Mouse (Mus musculus) activated CD4-positive, CD25-positive, alpha-beta regulatory T cell, adult 9 weeks (primary cell): Measurements from ENCODE around the gene Dis3. TPM values are rescaled to one million over a fixed set of nuclear protein-coding genes. Genes with fewer than 3 reads are reported as not detected.

Experiments
- polyA plus RNA-seq: library from polyadenylated mRNA; unstranded; fragments of 100-300 nt; shearing (Covaris generic); gene quantifications from one replicate; pipeline ENCODE4 v1.2.1, GENCODE M21; 2017

Gene Dis3
- 9.0 TPM for polyA plus RNA-seq

DNA sequence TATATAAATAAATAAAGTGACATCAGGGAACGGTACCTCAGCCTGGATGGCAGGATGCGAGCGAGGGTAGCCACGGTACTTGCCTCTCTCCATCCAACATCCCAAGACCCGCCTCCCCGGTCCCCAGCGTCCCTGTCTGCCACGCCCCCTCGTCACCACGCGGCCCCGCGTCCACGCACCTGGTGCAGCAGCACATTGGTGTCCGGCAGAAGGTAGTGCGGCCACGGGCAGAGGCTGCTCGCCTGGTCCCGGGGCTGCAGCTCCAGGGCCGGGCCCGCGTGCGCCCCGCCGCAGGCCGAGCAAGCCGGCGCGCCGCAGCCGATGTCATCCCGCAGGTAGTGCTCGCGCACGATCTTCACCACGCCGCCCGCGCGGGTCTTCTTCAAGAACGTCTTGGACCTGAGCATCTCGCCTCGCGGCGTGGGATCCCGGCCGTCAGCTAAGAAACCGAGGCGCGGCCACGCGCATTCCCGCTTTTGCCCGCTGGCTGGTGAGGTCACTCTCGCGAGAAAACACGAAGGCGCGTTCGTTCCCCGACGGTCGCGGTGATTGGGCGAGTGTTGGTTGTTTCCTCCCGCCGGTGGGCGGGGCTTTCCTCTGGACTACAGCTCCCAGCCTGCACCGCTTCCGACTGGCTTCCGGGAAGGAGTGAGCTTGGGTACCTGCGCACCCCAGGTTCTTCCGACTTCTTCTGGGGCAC is at the start of gene Dis3, which contains the start of gene Pibf1:
TSS of gene Dis3 (minus strand) at position 504 of the 700 bp plus-strand sequence.
TSS of gene Pibf1 (plus strand) at position 158 of the 700 bp plus-strand sequence.

DNA sequence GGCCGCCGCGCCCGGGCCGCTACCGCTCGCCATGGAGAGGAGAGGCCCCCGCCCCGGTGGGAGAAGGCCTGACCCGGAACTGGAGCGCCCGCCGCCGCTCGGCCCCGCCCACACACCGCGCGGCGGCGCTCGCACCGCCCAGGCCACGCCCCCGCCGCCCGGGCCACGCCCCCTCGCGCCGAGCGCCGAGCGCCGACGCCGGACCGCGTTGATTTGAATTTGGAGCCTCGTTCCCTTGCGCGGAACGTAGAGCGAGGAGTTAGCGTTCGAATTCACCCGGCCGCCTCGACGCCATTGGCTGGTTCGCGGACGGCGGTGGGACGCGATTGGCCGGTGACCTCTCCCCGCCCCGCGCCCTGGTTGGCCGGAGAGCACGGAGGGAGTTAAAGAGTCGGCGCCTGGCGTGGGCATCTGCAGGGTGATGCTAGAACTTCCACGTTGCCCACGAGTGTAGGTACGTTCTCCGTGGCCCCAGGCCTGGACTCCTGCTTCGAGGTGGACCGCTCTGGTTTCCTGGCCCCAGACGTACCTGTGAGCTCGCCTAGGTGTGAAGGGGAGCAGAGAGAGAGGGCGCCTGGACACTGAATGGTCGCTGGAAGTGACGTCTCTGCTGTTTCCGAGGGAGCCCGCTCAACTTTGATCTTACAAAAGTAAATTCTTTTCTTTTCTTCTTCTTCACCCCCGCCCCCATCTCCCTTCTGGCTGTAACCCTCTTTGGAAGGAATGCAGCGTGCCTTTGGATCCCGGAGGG is 53.4 kb downstream of the Dis3 start, which contains the start of the genes Mzt1 and Bora:
TSS of gene Mzt1 (minus strand) at position 104 of the 751 bp plus-strand sequence.
TSS of gene Bora (plus strand) at position 192 of the 751 bp plus-strand sequence.

Other genes starting within 250 kb of the Dis3 start
- gene Rpl36a-ps1, start 105.5 kb downstream of the Dis3 start, polyA plus RNA-seq, result 7.3 TPM
- 50.5 TPM for gene Mzt1, start 53.6 kb downstream of the Dis3 start, polyA plus RNA-seq
- gene Bora, start 53.5 kb downstream of the Dis3 start, polyA plus RNA-seq, result 25.5 TPM
- 23.6 TPM for gene Pibf1, start 346 bp downstream of the Dis3 start, polyA plus RNA-seq
- gene Klf5, start 198.9 kb upstream of the Dis3 start, polyA plus RNA-seq, result not detected